Mouse (Mus musculus) neural tube, embryonic 11.5 days (tissue): ENCODE measurements at regions not wholly inside any gene's neighbourhood (a gene's known extent, or its start where the extent isn't known, plus 50 kb on each side); places are given as distances from the start of the nearest gene placed in this dataset.

Experiments used
- ATAC-seq: fragments of 200-750 bp; cut with Nextera tagmentation; 2 replicates; pipeline ENCODE4 v1.8.0; 2017; ENCODE audit warnings: moderate number of reproducible peaks, mild to moderate bottlenecking, moderate TSS enrichment, moderate library complexity; ENCODE audit not compliant: insufficient read depth, low FRiP score, low TSS enrichment
- DNase-seq: peaks from one replicate; pipeline ENCODE4 v3.0.0-alpha.2; 2015; ENCODE audit warnings: low spot score
- H3K27ac ChIP-seq: fragments of 300-500 bp; sonication (generic); 2 replicates; pipeline ENCODE4 v1.5.1; 2014; ENCODE audit warnings: low read depth, mild to moderate bottlenecking, low read length
- H3K27me3 ChIP-seq: fragments of 300-500 bp; sonication (generic); 2 replicates; pipeline ENCODE4 v1.6.1; 2014; ENCODE audit warnings: mild to moderate bottlenecking, low read length, mixed read lengths; ENCODE audit not compliant: control insufficient read depth, insufficient read depth
- H3K36me3 ChIP-seq: fragments of 300-500 bp; sonication (generic); 2 replicates; pipeline ENCODE4 v1.6.1; 2014; ENCODE audit warnings: mild to moderate bottlenecking, low read length, moderate library complexity, mixed read lengths; ENCODE audit not compliant: control insufficient read depth, insufficient read depth
- H3K4me1 ChIP-seq: fragments of 300-500 bp; sonication (generic); 2 replicates; pipeline ENCODE4 v1.6.1; 2014; ENCODE audit warnings: low read length, mixed read lengths; ENCODE audit not compliant: control insufficient read depth, insufficient read depth
- H3K4me2 ChIP-seq: fragments of 300-500 bp; sonication (generic); 2 replicates; pipeline ENCODE4 v1.6.1; 2014; ENCODE audit warnings: low read depth, mild to moderate bottlenecking, moderate library complexity
- H3K4me3 ChIP-seq: fragments of 300-500 bp; sonication (generic); 2 replicates; pipeline ENCODE4 v1.5.1; 2014; ENCODE audit warnings: low read depth, low read length
- H3K9ac ChIP-seq: fragments of 300-500 bp; sonication (generic); 2 replicates; pipeline ENCODE4 v1.6.1; 2014; ENCODE audit warnings: mild to moderate bottlenecking, low read length
- H3K9me3 ChIP-seq: fragments of 300-500 bp; sonication (generic); 2 replicates; pipeline ENCODE4 v1.6.1; 2016; ENCODE audit warnings: low read length; ENCODE audit not compliant: control insufficient read depth
- WGBS: fragments of 180-500 bp; shearing (Covaris S2); extraction: QIAGEN DNeasy Blood & Tissue Kit; methylation state at CpG from one replicate; pipeline ENCODE4 v1.1.7; 2014; 5-methylcytosine and 5-hydroxymethylcytosine counted together

DNA sequence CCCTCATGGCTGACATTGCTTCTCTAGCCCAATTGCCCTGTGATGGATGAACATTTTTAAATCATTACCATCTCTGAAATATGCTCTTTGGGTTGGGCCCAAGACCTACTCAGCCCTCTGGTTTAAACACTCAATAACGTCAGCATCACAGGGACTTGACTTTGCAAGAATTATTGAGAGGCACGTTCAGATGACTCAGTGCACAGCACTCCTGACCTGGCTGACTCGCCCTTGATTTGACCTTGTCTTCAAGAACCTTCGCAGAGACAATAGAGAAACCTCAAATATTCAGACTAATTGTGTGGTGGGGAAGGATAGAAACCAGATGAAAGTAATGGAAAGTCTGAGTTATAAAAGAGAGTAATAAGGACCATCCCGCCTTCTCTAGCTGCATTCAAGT is 127.9 kb upstream of the Lnx1 start:
- no peak overlapping the region for H3K9ac ChIP-seq
- 62% methylated on average over 5 of the region's 5 CpGs for WGBS
- no peak overlapping the region for H3K4me3 ChIP-seq
- peaks cover 5% of the 10 kb centered on the region; the same call in 1 of the 2 replicates for H3K4me1 ChIP-seq
- H3K4me2 ChIP-seq: no peak overlapping the region
- no peaks in the 10 kb centered on the region for H3K36me3 ChIP-seq
- H3K27me3 ChIP-seq: no peaks in the 10 kb centered on the region
- ATAC-seq: no peak
- no peak for DNase-seq
- no peak overlapping the region for H3K27ac ChIP-seq
- H3K9me3 ChIP-seq: no peaks in the 10 kb centered on the region

DNA sequence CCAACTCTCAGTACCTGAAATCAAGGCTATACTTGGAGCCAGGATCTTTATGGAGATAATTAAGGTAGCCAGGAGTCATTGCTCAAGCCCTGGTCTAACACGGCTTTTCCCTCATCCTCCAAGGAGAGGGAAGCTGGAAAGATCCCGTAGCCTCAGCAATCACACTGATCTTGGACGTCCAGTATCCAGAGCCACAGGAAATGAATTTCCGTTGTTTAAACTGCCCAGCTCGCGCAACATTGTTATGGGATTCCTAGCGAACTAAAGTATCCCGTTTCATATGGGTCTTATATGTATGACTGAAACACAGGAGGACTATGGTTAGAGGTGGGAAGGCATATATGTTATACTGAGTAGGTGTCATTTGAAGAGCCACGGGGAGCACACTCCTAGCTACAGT is 126.3 kb upstream of the Lnx1 start:
- H3K4me1 ChIP-seq: peaks cover 5% of the 10 kb centered on the region; the same call in 1 of the 2 replicates
- no peaks in the 10 kb centered on the region for H3K9me3 ChIP-seq
- no peak overlapping the region for H3K27ac ChIP-seq
- 85% methylated on average over 9 of the region's 9 CpGs for WGBS
- H3K36me3 ChIP-seq: no peaks in the 10 kb centered on the region
- ATAC-seq (no peak), DNase-seq (no peak)
- no peak overlapping the region for H3K4me3 ChIP-seq
- H3K9ac ChIP-seq: no peak overlapping the region
- no peak overlapping the region for H3K4me2 ChIP-seq
- H3K27me3 ChIP-seq: no peaks in the 10 kb centered on the region

- no peak overlapping the region for H3K4me2 ChIP-seq
- no peak overlapping the region for H3K27ac ChIP-seq
- H3K9me3 ChIP-seq: no peaks in the 10 kb centered on the region
- WGBS: 26% methylated on average over 4 of the region's 4 CpGs
- no peak overlapping the region for H3K9ac ChIP-seq
- H3K4me1 ChIP-seq: peaks cover 5% of the 10 kb centered on the region; the same call in 1 of the 2 replicates
- no peak overlapping the region for H3K4me3 ChIP-seq
- no peaks in the 10 kb centered on the region for H3K27me3 ChIP-seq
- ATAC-seq: no peak
- no peak for DNase-seq
- H3K36me3 ChIP-seq: no peaks in the 10 kb centered on the region
Measured at GRCm38 (mm10) chr5:74827944-74828343, 125.2 kb upstream of the Lnx1 start.

DNA sequence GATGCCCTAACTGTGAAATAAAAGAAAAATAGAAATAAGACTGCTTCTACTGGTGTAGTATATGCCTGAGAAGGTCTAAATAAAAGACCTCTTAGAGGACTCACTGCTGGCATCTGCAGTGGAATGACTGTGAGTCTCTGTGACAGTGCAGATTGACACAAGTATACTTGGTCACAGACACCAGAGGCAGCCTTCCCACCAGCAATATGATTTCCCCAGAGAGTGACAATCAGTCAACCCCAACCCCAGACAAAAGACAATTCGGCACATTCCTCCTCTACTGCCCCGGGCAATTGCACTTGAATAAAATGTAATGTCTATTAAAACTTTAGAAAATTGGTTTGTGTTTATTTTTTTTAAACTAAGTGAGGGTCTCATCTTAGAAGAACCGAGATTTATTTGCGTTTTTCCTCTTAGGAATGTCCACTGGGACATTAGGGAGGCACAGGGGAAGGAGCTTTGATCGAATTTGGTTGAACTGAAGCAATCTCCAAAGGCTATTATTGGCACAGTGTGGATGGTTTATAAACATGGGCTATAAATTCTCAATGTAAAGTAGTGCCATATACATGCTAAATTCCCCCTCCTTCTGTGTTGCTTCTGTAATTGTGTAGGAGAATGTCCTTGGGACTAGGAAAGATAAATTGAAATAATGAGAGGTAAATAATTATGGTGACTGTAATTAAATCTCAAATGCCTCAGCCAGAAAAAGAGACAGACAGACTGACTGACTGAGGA is 123.0 kb upstream of the Lnx1 start:
- Histone ChIP-seq H3K27me3 (no peaks in the 10 kb centered on the region), H3K27ac (no peak overlapping the region), H3K9ac (no peak overlapping the region), H3K4me1 (peaks cover 5% of the 10 kb centered on the region; the same call in 1 of the 2 replicates), H3K4me3 (no peak overlapping the region), H3K36me3 (no peaks in the 10 kb centered on the region), H3K4me2 (no peak overlapping the region), H3K9me3 (no peaks in the 10 kb centered on the region)
- DNase-seq: no peak
- WGBS: 56% methylated on average over 5 of the region's 5 CpGs
- no peak for ATAC-seq

DNA sequence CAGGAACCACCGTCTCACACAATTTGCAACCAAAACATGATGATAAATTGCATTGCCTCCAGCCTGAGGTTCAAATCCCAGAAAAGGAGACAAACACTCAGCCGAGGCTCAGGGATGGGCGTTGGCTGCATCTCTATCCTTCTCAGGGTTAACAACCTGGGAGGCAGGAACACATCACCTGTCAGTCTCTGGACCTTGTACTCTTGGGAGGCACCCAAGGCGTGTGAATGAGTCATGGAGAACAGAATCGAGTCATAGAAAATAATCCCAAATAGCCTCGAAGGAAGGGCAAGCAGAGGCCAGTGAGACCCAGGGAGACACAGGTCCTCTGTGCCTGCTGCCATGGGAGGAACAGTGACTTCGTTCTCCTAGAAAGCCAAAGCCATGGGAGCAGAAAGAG is 121.0 kb upstream of the Lnx1 start:
- H3K36me3 ChIP-seq: no peaks in the 10 kb centered on the region
- H3K4me1 ChIP-seq: peaks cover 5% of the 10 kb centered on the region; the same call in 1 of the 2 replicates
- H3K9ac ChIP-seq: no peak overlapping the region
- no peak overlapping the region for H3K27ac ChIP-seq
- no peak for DNase-seq
- H3K4me3 ChIP-seq: no peak overlapping the region
- no peaks in the 10 kb centered on the region for H3K9me3 ChIP-seq
- no peak overlapping the region for H3K4me2 ChIP-seq
- no peak for ATAC-seq
- WGBS: 82% methylated on average over 7 of the region's 7 CpGs
- H3K27me3 ChIP-seq: no peaks in the 10 kb centered on the region

GRCm38 (mm10) chr5:74821969-74822368 is 119.3 kb upstream of the Lnx1 start:
- H3K4me3 ChIP-seq: no peak overlapping the region
- H3K36me3 ChIP-seq: no peaks in the 10 kb centered on the region
- no peak overlapping the region for H3K4me2 ChIP-seq
- ATAC-seq (no peak), DNase-seq (no peak)
- H3K27ac ChIP-seq: no peak overlapping the region
- 80% methylated on average over 4 of the region's 4 CpGs for WGBS
- H3K9me3 ChIP-seq: no peaks in the 10 kb centered on the region
- no peak overlapping the region for H3K9ac ChIP-seq
- peaks cover 2% of the 10 kb centered on the region; the same call in 1 of the 2 replicates for H3K4me1 ChIP-seq
- H3K27me3 ChIP-seq: no peaks in the 10 kb centered on the region

GRCm38 (mm10) chr5:74816523-74816922 is 113.8 kb upstream of the Lnx1 start:
- no peak overlapping the region for H3K9ac ChIP-seq
- H3K27me3 ChIP-seq: no peaks in the 10 kb centered on the region
- no peaks in the 10 kb centered on the region for H3K36me3 ChIP-seq
- no peak overlapping the region for H3K27ac ChIP-seq
- no peaks in the 10 kb centered on the region for H3K4me1 ChIP-seq
- no peaks in the 10 kb centered on the region for H3K9me3 ChIP-seq
- no peak for DNase-seq
- H3K4me3 ChIP-seq: no peak overlapping the region
- no peak for ATAC-seq
- no peak overlapping the region for H3K4me2 ChIP-seq
- WGBS: 36% methylated on average over 5 of the region's 5 CpGs

- no peaks in the 10 kb centered on the region for H3K36me3 ChIP-seq
- H3K4me2 ChIP-seq: no peak overlapping the region
- WGBS: 12% methylated on average over 3 of the region's 3 CpGs
- H3K9ac ChIP-seq: no peak overlapping the region
- no peaks in the 10 kb centered on the region for H3K4me1 ChIP-seq
- H3K27ac ChIP-seq: no peak overlapping the region
- no peak for DNase-seq
- no peak overlapping the region for H3K4me3 ChIP-seq
- ATAC-seq: no peak
- H3K9me3 ChIP-seq: no peaks in the 10 kb centered on the region
- H3K27me3 ChIP-seq: no peaks in the 10 kb centered on the region
Measured at GRCm38 (mm10) chr5:74813396-74813795, 110.7 kb upstream of the Lnx1 start.

GRCm38 (mm10) chr5:74811046-74811445 is 108.3 kb upstream of the Lnx1 start:
- Histone ChIP-seq H3K27me3 (no peaks in the 10 kb centered on the region), H3K27ac (no peak overlapping the region), H3K9ac (no peak overlapping the region), H3K9me3 (no peaks in the 10 kb centered on the region), H3K4me1 (no peaks in the 10 kb centered on the region), H3K36me3 (no peaks in the 10 kb centered on the region), H3K4me2 (no peak overlapping the region), H3K4me3 (no peak overlapping the region)
- DNase-seq (no peak), ATAC-seq (no peak)
- 82% methylated on average over 7 of the region's 7 CpGs for WGBS
